Mouse (Mus musculus): ENCODE results near the gene Poc1a. TPM values are rescaled to one million over a fixed set of nuclear protein-coding genes. Genes with fewer than 3 reads are reported as not detected.

Poc1a gene
- total and polyA plus RNA-seq, 2 experiments from 2014 or later, result 7.6 to 14.3 TPM

DNA sequence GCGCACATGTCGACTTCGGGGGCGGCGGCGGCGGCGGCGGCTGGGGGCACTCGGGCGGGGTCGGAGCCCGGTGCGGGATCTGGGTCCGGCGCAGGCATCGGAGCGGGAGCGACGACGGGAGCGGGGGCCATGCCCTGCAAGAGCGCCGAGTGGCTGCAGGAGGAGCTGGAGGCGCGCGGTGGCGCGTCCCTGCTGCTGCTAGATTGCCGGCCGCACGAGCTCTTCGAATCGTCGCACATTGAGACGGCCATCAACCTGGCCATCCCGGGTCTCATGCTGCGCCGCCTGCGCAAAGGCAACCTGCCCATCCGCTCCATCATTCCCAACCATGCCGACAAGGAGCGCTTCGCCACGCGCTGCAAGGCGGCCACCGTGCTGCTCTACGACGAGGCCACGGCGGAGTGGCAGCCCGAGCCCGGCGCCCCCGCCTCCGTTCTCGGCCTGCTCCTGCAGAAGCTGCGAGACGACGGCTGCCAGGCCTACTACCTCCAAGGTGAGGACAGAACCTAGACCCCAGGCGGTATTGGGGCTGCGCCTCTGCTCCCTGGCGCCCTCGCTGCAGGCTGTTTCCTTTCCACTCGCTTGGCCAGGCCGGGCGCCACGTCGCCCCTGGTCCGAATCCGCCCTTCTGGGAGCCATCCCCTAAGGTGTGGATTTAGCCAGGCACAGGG, 88.1 kb downstream of the Poc1a start:
- H3K4me1 ChIP-seq (ENCODE audit: insufficient read depth), result peaks cover 20% of the 10 kb centered on the region
- DNase-seq (peak; percentile 76), ATAC-seq (peak; percentile 38)
- peak overlapping the region; percentile 98 for H3K27ac ChIP-seq (ENCODE audit: low read depth, low read length)
- peaks cover 20% of the 10 kb centered on the region for H3K36me3 ChIP-seq (ENCODE audit: insufficient read depth)
- peak overlapping the region; percentile 85 for H3K9ac ChIP-seq
- no peaks in the 10 kb centered on the region for H3K27me3 ChIP-seq (ENCODE audit: insufficient read depth, low read length)
- H3K4me3 ChIP-seq (ENCODE audit: low read depth, low read length), result peak overlapping the region; percentile 78
- 1% methylated on average over 68 of the region's 72 CpGs for WGBS
- H3K4me2 ChIP-seq (ENCODE audit: low read depth), result peak overlapping the region; percentile 98
- TF ChIP-seq CTCF (IDR thresholded peaks at IDR 0.05; ENCODE audit: low read depth), result peak; percentile 60
- no peaks in the 10 kb centered on the region for H3K9me3 ChIP-seq (ENCODE audit: low read length)

- H3K9ac ChIP-seq, result peak overlapping the region; percentile 85
- DNase-seq (peak; percentile 36), ATAC-seq (no peak)
- H3K4me3 ChIP-seq (ENCODE audit: low read depth, low read length), result peak overlapping the region; percentile 78
- peak overlapping the region; percentile 98 for H3K4me2 ChIP-seq (ENCODE audit: low read depth)
- no peak for TF ChIP-seq CTCF (IDR thresholded peaks at IDR 0.05; ENCODE audit: low read depth)
- H3K36me3 ChIP-seq (ENCODE audit: insufficient read depth), result peaks cover 22% of the 10 kb centered on the region
- H3K4me1 ChIP-seq (ENCODE audit: insufficient read depth), result peaks cover 20% of the 10 kb centered on the region
- H3K27me3 ChIP-seq (ENCODE audit: insufficient read depth, low read length), result no peaks in the 10 kb centered on the region
- no peaks in the 10 kb centered on the region for H3K9me3 ChIP-seq (ENCODE audit: low read length)
- H3K27ac ChIP-seq (ENCODE audit: low read depth, low read length), result peak overlapping the region; percentile 98
- WGBS, result 10% methylated on average over 11 of the region's 11 CpGs
Observed at GRCm38 (mm10) chr9:106369801-106370485, 89.1 kb downstream of the Poc1a start.

- ATAC-seq, result no peak
- TF ChIP-seq CTCF (IDR thresholded peaks at IDR 0.05; ENCODE audit: low read depth), result no peak
Observed at GRCm38 (mm10) chr9:106370620-106371383, 89.9 kb downstream of the Poc1a start.

DNA sequence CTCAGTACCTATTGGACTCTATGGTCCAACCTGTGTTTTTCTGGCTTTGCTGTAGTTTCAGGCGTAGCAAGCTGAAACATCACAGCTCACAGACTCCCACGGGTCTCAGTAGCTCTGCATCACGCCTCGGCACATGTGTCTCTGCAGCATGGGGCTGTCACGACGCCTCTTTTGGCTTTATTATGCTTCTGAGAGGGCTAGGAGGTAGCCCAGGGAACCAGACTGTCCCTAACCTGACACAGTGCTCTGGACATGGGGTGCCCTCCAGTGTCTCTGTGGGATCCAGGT, 90.5 kb downstream of the Poc1a start:
- H3K9me3 ChIP-seq (ENCODE audit: low read length), result no peaks in the 10 kb centered on the region
- peak overlapping the region; percentile 98 for H3K4me2 ChIP-seq (ENCODE audit: low read depth)
- no peak overlapping the region for H3K9ac ChIP-seq
- no peak for ATAC-seq
- no peak for DNase-seq
- peaks cover 26% of the 10 kb centered on the region for H3K36me3 ChIP-seq (ENCODE audit: insufficient read depth)
- no peaks in the 10 kb centered on the region for H3K27me3 ChIP-seq (ENCODE audit: insufficient read depth, low read length)
- H3K27ac ChIP-seq (ENCODE audit: low read depth, low read length), result no peak overlapping the region
- H3K4me1 ChIP-seq (ENCODE audit: insufficient read depth), result peaks cover 20% of the 10 kb centered on the region
- no peak overlapping the region for H3K4me3 ChIP-seq (ENCODE audit: low read depth, low read length)
- WGBS, result 73% methylated on average over 6 of the region's 6 CpGs
- no peak for TF ChIP-seq CTCF (IDR thresholded peaks at IDR 0.05; ENCODE audit: low read depth)

More at GRCm38 (mm10) chr9:106370620-106371383, 89.9 kb downstream of the Poc1a start:
- Histone ChIP-seq H3K36me3 (ENCODE audit: insufficient read depth) (peaks cover 25% of the 10 kb centered on the region), H3K4me3 (ENCODE audit: low read depth, low read length) (peak overlapping the region; percentile 78), H3K9ac (peak overlapping the region; percentile 85; the same call in 1 of the 2 replicates), H3K27me3 (ENCODE audit: insufficient read depth, low read length) (no peaks in the 10 kb centered on the region), H3K9me3 (ENCODE audit: low read length) (no peaks in the 10 kb centered on the region), H3K4me1 (ENCODE audit: insufficient read depth) (peaks cover 20% of the 10 kb centered on the region), H3K27ac (ENCODE audit: low read depth, low read length) (no peak overlapping the region), H3K4me2 (ENCODE audit: low read depth) (peak overlapping the region; percentile 98)
- DNase-seq, result no peak
- WGBS, result 85% methylated on average over 30 of the region's 30 CpGs

DNA sequence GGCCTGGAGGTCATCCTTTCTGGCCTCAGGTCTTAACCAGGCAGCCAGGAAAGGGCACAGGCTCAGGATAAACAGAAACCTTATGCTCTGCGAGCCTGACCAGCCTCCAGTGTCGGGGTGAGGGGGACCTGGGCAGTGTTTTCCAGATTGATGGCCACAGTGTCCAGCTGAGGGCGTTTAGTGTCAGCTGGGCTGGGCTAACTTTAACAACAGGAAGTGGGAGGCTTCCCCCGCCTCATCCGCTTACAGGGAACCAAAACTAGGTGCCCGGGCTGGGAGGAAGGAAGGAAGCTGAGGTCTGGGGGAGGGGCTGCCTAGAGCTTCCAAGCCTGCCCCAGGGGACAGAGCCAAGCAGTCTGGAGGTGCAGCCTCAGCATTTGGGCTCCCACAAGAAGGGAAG, 90.9 kb downstream of the Poc1a start:
- no peaks in the 10 kb centered on the region for H3K9me3 ChIP-seq (ENCODE audit: low read length)
- peak overlapping the region; percentile 98 for H3K4me2 ChIP-seq (ENCODE audit: low read depth)
- no peak for DNase-seq
- WGBS, result 57% methylated on average over 6 of the region's 6 CpGs
- TF ChIP-seq CTCF (IDR thresholded peaks at IDR 0.05; ENCODE audit: low read depth), result no peak
- H3K27me3 ChIP-seq (ENCODE audit: insufficient read depth, low read length), result no peaks in the 10 kb centered on the region
- no peak overlapping the region for H3K4me3 ChIP-seq (ENCODE audit: low read depth, low read length)
- ATAC-seq, result no peak
- H3K9ac ChIP-seq, result no peak overlapping the region
- H3K27ac ChIP-seq (ENCODE audit: low read depth, low read length), result no peak overlapping the region
- peaks cover 20% of the 10 kb centered on the region for H3K4me1 ChIP-seq (ENCODE audit: insufficient read depth)
- H3K36me3 ChIP-seq (ENCODE audit: insufficient read depth), result peaks cover 27% of the 10 kb centered on the region

- peaks cover 36% of the 10 kb centered on the region for H3K36me3 ChIP-seq (ENCODE audit: insufficient read depth)
- WGBS, result 97% methylated on average over 11 of the region's 11 CpGs
- ATAC-seq, result no peak
Observed at GRCm38 (mm10) chr9:106372431-106373412, 91.9 kb downstream of the Poc1a start.

More at GRCm38 (mm10) chr9:106372431-106373412, 91.9 kb downstream of the Poc1a start:
- Histone ChIP-seq H3K4me3 (ENCODE audit: low read depth, low read length) (no peak overlapping the region), H3K4me2 (ENCODE audit: low read depth) (peak overlapping the region; percentile 98; the same call in 1 of the 2 replicates), H3K27ac (ENCODE audit: low read depth, low read length) (no peak overlapping the region), H3K9me3 (ENCODE audit: low read length) (no peaks in the 10 kb centered on the region), H3K27me3 (ENCODE audit: insufficient read depth, low read length) (no peaks in the 10 kb centered on the region), H3K9ac (no peak overlapping the region), H3K4me1 (ENCODE audit: insufficient read depth) (peaks cover 20% of the 10 kb centered on the region)
- no peak for DNase-seq
- no peak for TF ChIP-seq CTCF (IDR thresholded peaks at IDR 0.05; ENCODE audit: low read depth)
